Mouse (Mus musculus): ENCODE measurements around the gene Aldh1a2. TPM values are rescaled to one million over a fixed set of nuclear protein-coding genes. Genes with fewer than 3 reads are reported as not detected.

Gene Aldh1a2
- polyA plus RNA-seq, 1 experiment, result not detected

DNA sequence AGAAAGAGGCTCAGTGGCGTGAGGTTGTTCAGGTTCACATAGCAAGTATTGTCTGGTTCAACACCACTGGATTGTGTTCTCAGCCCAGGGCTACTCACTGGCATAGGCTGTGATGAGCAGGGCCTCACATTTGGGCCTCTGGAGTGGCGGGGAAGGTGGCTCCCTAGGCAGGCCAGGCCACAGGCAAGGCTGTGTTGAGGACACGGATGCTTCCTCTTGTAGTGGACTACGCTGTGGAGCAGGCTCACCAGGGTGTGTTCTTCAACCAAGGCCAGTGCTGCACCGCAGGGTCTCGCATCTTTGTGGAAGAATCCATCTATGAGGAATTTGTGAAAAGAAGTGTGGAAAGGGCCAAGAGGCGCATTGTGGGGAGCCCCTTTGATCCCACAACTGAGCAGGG, 67.6 kb downstream of the Aldh1a2 start:
- no peaks in the 10 kb centered on the region for H3K9me3 ChIP-seq
- TF ChIP-seq FLI1 (IDR thresholded peaks at IDR 0.05; ENCODE audit: low read length), result no peak
- TF ChIP-seq GATA1 (IDR thresholded peaks at IDR 0.05; ENCODE audit: borderline replicate concordance, low read length), result no peak
- H3K27me3 ChIP-seq (replicated peaks), result peaks cover 53% of the 10 kb centered on the region

DNA sequence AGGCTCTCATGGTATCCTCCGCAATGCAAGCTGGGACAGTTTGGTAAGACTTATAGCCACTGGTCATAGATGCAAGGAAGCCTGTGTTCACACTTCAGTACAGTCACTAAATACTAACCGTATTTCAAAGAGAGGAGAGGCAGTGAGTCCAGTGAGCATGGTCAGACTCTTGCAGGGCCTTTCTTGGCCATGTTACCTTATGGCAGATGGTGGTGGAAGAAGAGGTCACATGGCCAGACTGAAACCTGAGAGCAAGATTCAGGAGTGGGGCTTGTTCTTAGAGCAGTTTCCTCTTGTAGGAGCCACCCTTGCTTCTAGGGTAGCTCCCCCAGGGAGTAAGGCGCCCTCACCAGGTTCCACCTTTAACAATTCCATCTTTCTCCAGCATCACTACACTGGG, 69.6 kb downstream of the Aldh1a2 start:
- Histone ChIP-seq H3K4me3 (replicated peaks) (no peak overlapping the region), H3K27me3 (replicated peaks) (peaks cover 56% of the 10 kb centered on the region), H3K9me3 (no peaks in the 10 kb centered on the region), H3K36me3 (replicated peaks; ENCODE audit: low read length) (no peaks in the 10 kb centered on the region), H3K4me1 (peaks cover 5% of the 10 kb centered on the region)
- TF ChIP-seq FLI1 (IDR thresholded peaks at IDR 0.05; ENCODE audit: low read length) (no peak), GATA1 (IDR thresholded peaks at IDR 0.05; ENCODE audit: borderline replicate concordance, low read length) (no peak)

More for the DNA sequence above, 67.6 kb downstream of the Aldh1a2 start:
- no peaks in the 10 kb centered on the region for H3K4me1 ChIP-seq
- H3K36me3 ChIP-seq (replicated peaks; ENCODE audit: low read length), result no peaks in the 10 kb centered on the region
- H3K4me3 ChIP-seq (replicated peaks), result no peak overlapping the region

DNA sequence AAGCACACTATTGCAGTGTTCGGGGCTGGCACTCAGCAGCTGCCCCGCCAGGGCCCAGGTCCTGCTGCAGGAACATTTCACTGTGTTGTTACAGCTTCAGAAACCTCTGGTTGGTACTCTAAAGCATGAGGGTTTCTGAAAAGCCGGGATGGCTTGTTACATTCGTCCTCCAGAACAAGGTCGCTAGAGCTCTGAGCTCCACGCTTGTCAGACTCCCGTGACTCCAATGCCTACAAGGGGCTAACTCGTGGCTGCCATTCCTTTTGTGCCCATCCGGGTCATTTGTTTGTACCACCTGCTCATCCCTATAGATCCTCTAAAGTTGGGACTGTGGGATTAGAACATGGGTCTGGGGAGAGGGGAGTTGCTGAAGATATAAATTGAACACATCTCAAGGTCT, 70.8 kb downstream of the Aldh1a2 start:
- no peak overlapping the region for H3K4me3 ChIP-seq (replicated peaks)
- peaks cover 58% of the 10 kb centered on the region for H3K27me3 ChIP-seq (replicated peaks)
- no peak for TF ChIP-seq FLI1 (IDR thresholded peaks at IDR 0.05; ENCODE audit: low read length)
- TF ChIP-seq GATA1 (IDR thresholded peaks at IDR 0.05; ENCODE audit: borderline replicate concordance, low read length), result no peak
- peaks cover 5% of the 10 kb centered on the region for H3K4me1 ChIP-seq
- no peaks in the 10 kb centered on the region for H3K36me3 ChIP-seq (replicated peaks; ENCODE audit: low read length)
- no peaks in the 10 kb centered on the region for H3K9me3 ChIP-seq

DNA sequence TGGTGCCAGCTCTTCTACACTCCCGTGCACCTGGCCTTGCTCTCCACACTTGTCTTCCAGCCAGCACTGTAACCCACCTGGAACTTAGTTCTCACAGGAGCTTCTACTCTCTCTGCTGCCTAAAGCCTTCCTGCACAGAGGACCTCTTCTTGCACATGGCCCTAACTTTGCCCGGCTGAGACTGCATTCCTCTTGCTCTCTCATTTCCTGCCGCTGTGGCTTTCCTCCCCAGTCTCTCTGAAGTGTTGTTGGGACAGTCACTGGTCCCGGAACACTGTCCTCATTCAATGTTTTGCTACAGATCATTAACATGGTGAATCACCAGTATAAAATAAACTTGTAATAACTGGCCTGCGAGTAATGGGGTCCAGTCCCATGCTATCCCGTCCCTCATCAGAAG, 73.1 kb downstream of the Aldh1a2 start:
- H3K36me3 ChIP-seq (replicated peaks; ENCODE audit: low read length), result no peaks in the 10 kb centered on the region
- H3K4me3 ChIP-seq (replicated peaks), result no peak overlapping the region
- peaks cover 67% of the 10 kb centered on the region for H3K27me3 ChIP-seq (replicated peaks)
- H3K9me3 ChIP-seq, result no peaks in the 10 kb centered on the region
- TF ChIP-seq FLI1 (IDR thresholded peaks at IDR 0.05; ENCODE audit: low read length) (no peak), GATA1 (IDR thresholded peaks at IDR 0.05; ENCODE audit: borderline replicate concordance, low read length) (no peak)
- peaks cover 5% of the 10 kb centered on the region for H3K4me1 ChIP-seq

DNA sequence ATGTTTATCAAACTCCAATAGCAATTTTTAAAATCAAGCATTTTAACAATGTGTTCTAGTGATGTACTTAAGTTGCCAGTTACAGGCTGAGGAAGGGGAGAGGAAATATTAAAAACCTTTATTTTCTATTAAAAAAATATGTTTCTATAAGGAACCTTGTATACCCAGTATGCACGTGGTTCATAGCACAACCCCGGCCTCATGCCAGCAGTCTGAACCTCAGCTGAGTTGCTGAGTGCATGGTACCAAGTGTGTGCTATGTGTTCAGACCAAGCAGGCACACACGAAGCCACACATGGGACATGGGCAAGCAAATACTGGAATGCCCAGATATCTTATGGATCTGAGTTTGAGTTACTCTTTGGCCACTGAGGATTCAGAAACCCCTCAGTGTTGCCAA, 74.2 kb downstream of the Aldh1a2 start:
- Histone ChIP-seq H3K4me3 (replicated peaks) (no peak overlapping the region), H3K4me1 (peaks cover 5% of the 10 kb centered on the region), H3K9me3 (no peaks in the 10 kb centered on the region), H3K36me3 (replicated peaks; ENCODE audit: low read length) (no peaks in the 10 kb centered on the region), H3K27me3 (replicated peaks) (peaks cover 66% of the 10 kb centered on the region)
- TF ChIP-seq FLI1 (IDR thresholded peaks at IDR 0.05; ENCODE audit: low read length) (no peak), GATA1 (IDR thresholded peaks at IDR 0.05; ENCODE audit: borderline replicate concordance, low read length) (no peak)

DNA sequence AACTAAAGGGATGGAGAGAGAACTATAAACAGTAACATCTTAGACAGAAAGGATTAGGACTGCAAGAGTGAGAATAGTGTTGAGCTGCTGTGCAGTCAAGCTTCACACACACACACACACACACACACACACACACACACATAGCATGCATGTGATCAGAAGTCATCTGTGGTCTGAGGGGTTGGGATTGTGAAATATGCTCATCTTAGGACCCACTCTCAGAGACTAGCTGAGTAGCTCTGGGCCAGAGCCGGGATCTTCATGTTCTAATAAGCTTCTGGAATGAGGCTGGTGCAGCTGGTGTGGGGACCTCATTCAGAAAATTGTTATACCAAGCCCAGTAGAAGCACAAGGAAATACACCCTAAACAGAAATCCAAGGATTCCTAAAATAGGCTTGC, 75.1 kb downstream of the Aldh1a2 start:
- Histone ChIP-seq H3K9me3 (no peaks in the 10 kb centered on the region), H3K4me3 (replicated peaks) (no peak overlapping the region), H3K36me3 (replicated peaks; ENCODE audit: low read length) (no peaks in the 10 kb centered on the region), H3K27me3 (replicated peaks) (peaks cover 66% of the 10 kb centered on the region), H3K4me1 (peaks cover 5% of the 10 kb centered on the region)
- TF ChIP-seq GATA1 (IDR thresholded peaks at IDR 0.05; ENCODE audit: borderline replicate concordance, low read length) (no peak), FLI1 (IDR thresholded peaks at IDR 0.05; ENCODE audit: low read length) (no peak)

DNA sequence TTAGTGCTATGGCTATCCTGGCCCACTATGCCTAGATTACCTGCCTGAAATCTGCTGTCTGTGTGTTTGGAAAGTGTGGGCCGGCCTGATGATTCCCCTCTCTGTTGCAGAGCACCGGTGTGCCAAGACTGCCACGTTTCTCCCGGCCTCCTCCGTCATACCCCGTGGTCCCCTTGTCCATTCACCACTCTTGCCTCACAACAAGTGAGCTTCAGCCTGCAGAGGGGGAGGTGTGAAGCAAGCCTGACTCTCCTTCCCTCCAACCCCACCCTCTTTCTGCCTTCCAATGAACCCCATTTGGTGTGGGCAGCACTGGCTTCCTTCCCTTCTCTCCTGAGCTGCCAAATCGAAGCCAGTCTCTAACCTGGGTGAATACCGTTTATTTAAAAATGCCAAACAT, 79.9 kb downstream of the Aldh1a2 start:
- H3K9me3 ChIP-seq, result no peaks in the 10 kb centered on the region
- no peaks in the 10 kb centered on the region for H3K4me1 ChIP-seq
- TF ChIP-seq GATA1 (IDR thresholded peaks at IDR 0.05; ENCODE audit: borderline replicate concordance, low read length) (no peak), FLI1 (IDR thresholded peaks at IDR 0.05; ENCODE audit: low read length) (no peak)

DNA sequence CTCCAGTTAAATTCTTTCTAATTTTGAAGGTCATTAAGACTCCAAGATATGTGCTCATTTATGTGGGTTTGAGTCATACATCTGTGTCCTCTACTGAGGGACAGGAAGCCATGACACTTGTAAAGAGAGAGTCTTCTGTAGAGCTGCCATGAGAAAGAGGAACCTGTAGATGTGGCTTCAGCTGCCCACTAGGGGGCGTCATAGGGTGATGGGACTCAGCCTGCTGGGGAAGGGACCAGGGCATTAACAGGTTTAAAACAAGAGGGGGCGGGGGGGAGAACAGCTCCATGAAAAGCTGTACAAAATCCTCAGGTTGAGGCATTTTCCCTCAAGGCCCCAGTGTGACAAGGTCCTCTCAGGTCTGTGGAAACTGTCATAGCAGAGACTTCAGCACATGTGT, 88.0 kb downstream of the Aldh1a2 start:
- Histone ChIP-seq H3K27me3 (replicated peaks) (peaks cover 29% of the 10 kb centered on the region), H3K36me3 (replicated peaks; ENCODE audit: low read length) (no peaks in the 10 kb centered on the region), H3K9me3 (no peaks in the 10 kb centered on the region), H3K4me3 (replicated peaks) (no peak overlapping the region), H3K4me1 (no peaks in the 10 kb centered on the region)
- no peak for TF ChIP-seq FLI1 (IDR thresholded peaks at IDR 0.05; ENCODE audit: low read length)
- no peak for TF ChIP-seq GATA1 (IDR thresholded peaks at IDR 0.05; ENCODE audit: borderline replicate concordance, low read length)

More for the DNA sequence above, 79.9 kb downstream of the Aldh1a2 start:
- no peak overlapping the region for H3K4me3 ChIP-seq (replicated peaks)
- peaks cover 53% of the 10 kb centered on the region for H3K27me3 ChIP-seq (replicated peaks)
- no peaks in the 10 kb centered on the region for H3K36me3 ChIP-seq (replicated peaks; ENCODE audit: low read length)

DNA sequence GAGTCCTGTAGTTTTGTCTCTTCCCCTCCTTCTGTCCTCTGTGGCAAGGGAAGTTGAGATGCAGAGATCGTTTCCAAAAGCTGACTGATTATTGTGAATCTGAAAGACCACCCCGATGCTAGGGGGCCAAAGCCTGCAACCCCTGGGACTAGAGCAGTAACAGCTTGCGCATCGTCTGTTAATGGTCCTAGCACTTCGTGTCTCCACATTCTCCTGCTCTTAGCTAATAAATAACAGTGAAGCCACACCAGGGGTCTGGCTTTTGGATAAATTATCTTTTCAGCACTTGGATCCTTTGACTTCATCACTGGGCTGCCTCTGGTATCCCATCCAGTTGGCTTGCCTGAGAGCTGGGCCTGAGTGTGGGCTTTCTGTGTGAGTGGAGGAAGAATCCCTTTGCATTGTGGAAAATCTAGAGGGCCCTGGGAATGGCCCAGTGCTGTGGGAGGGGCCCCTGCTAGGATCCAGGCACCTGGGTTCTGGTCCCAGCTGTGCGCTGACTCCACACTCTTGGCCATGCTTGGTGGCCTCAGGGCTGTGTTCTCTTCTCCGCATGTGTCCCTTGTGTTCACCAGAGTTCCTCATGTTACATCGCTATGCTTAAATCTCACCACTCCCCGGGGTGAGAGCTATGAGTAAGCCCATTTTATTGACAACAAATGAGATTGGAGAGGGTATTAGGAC, 91.7 kb downstream of the Aldh1a2 start:
- Histone ChIP-seq H3K36me3 (replicated peaks; ENCODE audit: low read length) (no peaks in the 10 kb centered on the region), H3K9me3 (no peaks in the 10 kb centered on the region), H3K27me3 (replicated peaks) (peaks cover 26% of the 10 kb centered on the region), H3K4me3 (replicated peaks) (no peak overlapping the region), H3K4me1 (no peaks in the 10 kb centered on the region)
- TF ChIP-seq GATA1 (IDR thresholded peaks at IDR 0.05; ENCODE audit: borderline replicate concordance, low read length) (no peak), FLI1 (IDR thresholded peaks at IDR 0.05; ENCODE audit: low read length) (no peak)

DNA sequence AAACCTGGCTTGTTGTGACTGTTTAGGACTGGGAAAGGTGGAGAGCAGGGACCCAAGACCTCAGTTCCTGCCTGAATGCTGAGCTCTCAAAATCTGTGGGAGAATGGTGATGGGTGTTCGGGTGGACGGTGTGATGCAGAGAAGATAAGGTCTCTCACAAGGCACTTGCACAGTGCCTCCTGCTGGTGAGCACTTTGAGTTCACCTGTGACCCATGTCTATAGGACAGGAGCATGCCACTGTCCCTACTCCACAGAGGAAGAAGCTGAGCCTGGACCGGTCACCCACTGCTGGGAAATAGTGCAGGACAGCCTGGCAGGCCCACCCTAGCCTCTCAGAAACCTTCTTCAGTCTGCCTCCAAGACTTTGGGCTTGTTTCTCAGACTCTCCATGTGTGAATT, 100.4 kb downstream of the Aldh1a2 start:
- no peak overlapping the region for H3K4me3 ChIP-seq (replicated peaks)
- H3K9me3 ChIP-seq, result no peaks in the 10 kb centered on the region
- H3K27me3 ChIP-seq (replicated peaks), result peaks cover 31% of the 10 kb centered on the region
- no peak for TF ChIP-seq FLI1 (IDR thresholded peaks at IDR 0.05; ENCODE audit: low read length)
- H3K4me1 ChIP-seq, result no peaks in the 10 kb centered on the region
- no peaks in the 10 kb centered on the region for H3K36me3 ChIP-seq (replicated peaks; ENCODE audit: low read length)
